Mouse (Mus musculus) MEL (cell line): ENCODE results near the gene Scgb3a1. TPM values are rescaled to one million over a fixed set of nuclear protein-coding genes. Genes with fewer than 3 reads are reported as not detected.

Experiments used
- DNase-seq: peaks from one replicate; pipeline ENCODE4 v3.0.0; 2011; ENCODE audit warnings: low read depth, low spot score
- H3K27ac ChIP-seq: 2 replicates; pipeline ENCODE4 v1.5.1; 2012; ENCODE audit warnings: low read depth, mild to moderate bottlenecking, control low read depth, low read length, moderate library complexity; ENCODE audit not compliant: control insufficient read depth
- H3K27me3 ChIP-seq, 2 experiments: fragments of 150-350 bp in 1 of 2; sonication (generic) in 1 of 2; 2 replicates each; pipeline ENCODE4 v1.6.1; 2012; ENCODE audit warnings: low read length in 2 of 2, mild to moderate bottlenecking in 2 of 2, improper control_type of control experiment in 1 of 2, moderate library complexity in 1 of 2; ENCODE audit not compliant: insufficient read depth in 2 of 2, control insufficient read depth in 1 of 2
- H3K36me3 ChIP-seq, 2 experiments: 2 replicates each; pipeline ENCODE4 v1.6.1; 2012 to 2014; ENCODE audit warnings: low read length in 2 of 2, improper control_type of control experiment in 1 of 2, inconsistent platforms in 1 of 2, mild to moderate bottlenecking in 1 of 2; ENCODE audit not compliant: insufficient read depth in 2 of 2, control insufficient read depth in 1 of 2
- H3K4me1 ChIP-seq, 2 experiments: fragments of 150-350 bp in 1 of 2; sonication (generic) in 1 of 2; 2 replicates each; pipeline ENCODE4 v1.6.1; 2012; ENCODE audit warnings: low read length in 2 of 2, improper control_type of control experiment in 1 of 2, mild to moderate bottlenecking in 1 of 2; ENCODE audit not compliant: insufficient read depth in 2 of 2, control insufficient read depth in 1 of 2
- H3K4me3 ChIP-seq, 2 experiments: fragments of 150-350 bp in 1 of 2; sonication (generic) in 1 of 2; 2 replicates each; pipeline ENCODE4 v1.5.1; 2012; ENCODE audit warnings: low read depth in 2 of 2, low read length in 2 of 2, mild to moderate bottlenecking in 2 of 2, moderate library complexity in 2 of 2, control low read depth in 1 of 2, improper control_type of control experiment in 1 of 2; ENCODE audit not compliant: control insufficient read depth in 1 of 2, insufficient read depth in 1 of 2
- H3K79me2 ChIP-seq: 2 replicates; pipeline ENCODE4 v1.6.1; 2012; ENCODE audit warnings: mild to moderate bottlenecking, low read length, moderate library complexity; ENCODE audit not compliant: control insufficient read depth, poor library complexity, insufficient read depth
- H3K9ac ChIP-seq: 2 replicates; pipeline ENCODE4 v1.6.1; 2012; ENCODE audit warnings: low read depth, mild to moderate bottlenecking, control low read depth, low read length, moderate library complexity; ENCODE audit not compliant: control insufficient read depth, poor library complexity, severe bottlenecking
- H3K9me3 ChIP-seq: fragments of 150-350 bp; sonication (generic); replicated peaks from 2 replicates; pipeline ENCODE4 v1.6.1; 2012; ENCODE audit warnings: mild to moderate bottlenecking, low read length, improper control_type of control experiment, moderate library complexity; ENCODE audit not compliant: insufficient read depth
- CHD1 ChIP-seq: IDR thresholded peaks from 2 replicates; pipeline ENCODE4 v1.6.1; 2012; ENCODE audit warnings: low read depth, mild to moderate bottlenecking, inconsistent platforms, low read length, improper control_type of control experiment
- CTCF ChIP-seq, 3 experiments: IDR thresholded peaks in 2 of 3; conservative IDR thresholded peaks in 1 of 3; 2 replicates each; pipeline ENCODE4 v1.5.1; 2011 to 2012; ENCODE audit warnings: low read length in 3 of 3, low read depth in 2 of 3, mild to moderate bottlenecking in 2 of 3, improper control_type of control experiment in 1 of 3, inconsistent platforms in 1 of 3, mixed read lengths in 1 of 3, moderate library complexity in 1 of 3; ENCODE audit not compliant: control insufficient read depth in 1 of 3, insufficient read depth in 1 of 3, poor library complexity in 1 of 3, severe bottlenecking in 1 of 3
- E2F4 ChIP-seq: IDR thresholded peaks from 2 replicates; pipeline ENCODE4 v1.6.1; 2011; ENCODE audit warnings: low read depth, low read length, improper control_type of control experiment, borderline replicate concordance
- GABPA ChIP-seq: IDR thresholded peaks from 2 replicates; pipeline ENCODE4 v1.6.1; 2012; ENCODE audit warnings: low read depth, mild to moderate bottlenecking, inconsistent platforms, low read length, improper control_type of control experiment, moderate library complexity
- GATA1 ChIP-seq: IDR thresholded peaks from 2 replicates; pipeline ENCODE4 v1.6.1; 2011; ENCODE audit warnings: low read depth, low read length, improper control_type of control experiment
- HCFC1 ChIP-seq: IDR thresholded peaks from 2 replicates; pipeline ENCODE4 v1.6.1; 2012; ENCODE audit warnings: low read depth, mild to moderate bottlenecking, inconsistent platforms, low read length, improper control_type of control experiment, moderate library complexity
- JUND ChIP-seq: IDR thresholded peaks from 2 replicates; pipeline ENCODE4 v1.6.1; 2011; ENCODE audit warnings: low read depth, mild to moderate bottlenecking, improper control_type of control experiment, low read length
- MAFK ChIP-seq: IDR thresholded peaks from 2 replicates; pipeline ENCODE4 v1.6.1; 2011; ENCODE audit warnings: low read depth, mild to moderate bottlenecking, low read length, improper control_type of control experiment, borderline replicate concordance
- MXI1 ChIP-seq: IDR thresholded peaks from 2 replicates; pipeline ENCODE4 v1.6.1; 2011; ENCODE audit warnings: mild to moderate bottlenecking, low read depth, low read length, improper control_type of control experiment
- MYC ChIP-seq: IDR thresholded peaks from 2 replicates; pipeline ENCODE4 v1.6.1; 2011; ENCODE audit warnings: low read depth, mild to moderate bottlenecking, low read length, improper control_type of control experiment, moderate library complexity
- NELFE ChIP-seq: IDR thresholded peaks from 2 replicates; pipeline ENCODE4 v1.6.1; 2011; ENCODE audit warnings: low read depth, low read length, improper control_type of control experiment
- POLR2AphosphoS5 ChIP-seq: IDR thresholded peaks from 2 replicates; pipeline ENCODE4 v1.6.1; 2012; ENCODE audit warnings: low read depth, borderline replicate concordance, mild to moderate bottlenecking, inconsistent platforms, low read length, moderate library complexity, mixed read lengths
- SIN3A ChIP-seq: IDR thresholded peaks from 2 replicates; pipeline ENCODE4 v1.6.1; 2012; ENCODE audit warnings: low read length, improper control_type of control experiment, inconsistent platforms
- SMC3 ChIP-seq: IDR thresholded peaks from 2 replicates; pipeline ENCODE4 v1.6.1; 2011; ENCODE audit warnings: low read depth, low read length, improper control_type of control experiment
- TAL1 ChIP-seq: IDR thresholded peaks from 2 replicates; pipeline ENCODE4 v1.6.1; 2012; ENCODE audit warnings: mild to moderate bottlenecking, inconsistent platforms, low read length, moderate library complexity, mixed read lengths
- UBTF ChIP-seq: IDR thresholded peaks from 2 replicates; pipeline ENCODE4 v1.6.1; 2012; ENCODE audit warnings: low read depth, mild to moderate bottlenecking, inconsistent platforms, low read length, improper control_type of control experiment, moderate library complexity, borderline replicate concordance; ENCODE audit not compliant: insufficient read depth
- USF2 ChIP-seq, 2 experiments: IDR thresholded peaks; 2 replicates each; pipeline ENCODE4 v1.6.1; 2011 to 2012; ENCODE audit warnings: improper control_type of control experiment in 2 of 2, low read length in 2 of 2, borderline replicate concordance in 1 of 2, inconsistent platforms in 1 of 2, low read depth in 1 of 2, mild to moderate bottlenecking in 1 of 2; ENCODE audit not compliant: insufficient read depth in 1 of 2
- ZC3H11A ChIP-seq: IDR thresholded peaks from 2 replicates; pipeline ENCODE4 v1.6.1; 2012; ENCODE audit warnings: low read depth, mild to moderate bottlenecking, inconsistent platforms, low read length, improper control_type of control experiment
- ZNF384 ChIP-seq: IDR thresholded peaks from 2 replicates; pipeline ENCODE4 v1.6.1; 2012; ENCODE audit warnings: low read depth, mild to moderate bottlenecking, inconsistent platforms, low read length, improper control_type of control experiment
- polyA plus RNA-seq, 2 experiments: library from polyadenylated mRNA; stranded (reverse) in 1 of 2; unstranded in 1 of 2; fragments of >175 nt in 1 of 2; fragments of >200 nt in 1 of 2; gene quantifications; 2 replicates each; pipeline versions ENCODE4 v1.2.1 to v1.2.4; 2012; ENCODE audit warnings: low replicate concordance in 2 of 2, low read depth in 1 of 2; ENCODE audit not compliant: insufficient read length in 2 of 2, insufficient read depth in 1 of 2, missing spikeins in 1 of 2
- total RNA-seq: library from RNA; depleted of rRNA; stranded (reverse); fragments of 300-350 nt; gene quantifications from 2 replicates; pipeline ENCODE4 v1.2.3, GENCODE M21; 2012

The Scgb3a1 gene
- total and polyA plus RNA-seq, 3 experiments = not detected

- Histone ChIP-seq H3K27me3 (peaks cover 4% of the 10 kb centered on the region in 2 experiments), H3K4me1 (no peaks in the 10 kb centered on the region), H3K4me3 (no peak overlapping the region), H3K27ac (no peak overlapping the region), H3K9ac (no peak overlapping the region), H3K9me3 (no peaks in the 10 kb centered on the region), H3K79me2 (no peaks in the 10 kb centered on the region), H3K36me3 (no peaks in the 10 kb centered on the region)
- no peak for DNase-seq
- TF ChIP-seq USF2 (IDR thresholded peaks at IDR 0.05; ENCODE audit: borderline replicate concordance in 1 of 2, insufficient read depth in 1 of 2, low read depth in 1 of 2, low read length in 2 of 2) = no peak
- no peak for TF ChIP-seq GATA1
- TF ChIP-seq ZNF384 = no peak
- TF ChIP-seq NELFE = no peak
- TF ChIP-seq TAL1 = no peak
- TF ChIP-seq GABPA = no peak
- TF ChIP-seq MAFK = no peak
- TF ChIP-seq HCFC1 = no peak
- no peak for TF ChIP-seq MYC
- TF ChIP-seq SIN3A = no peak
- TF ChIP-seq POLR2AphosphoS5 = no peak
- no peak for TF ChIP-seq UBTF
- no peak for TF ChIP-seq CTCF (IDR thresholded peaks at IDR 0.05 in 2 of 3, conservative IDR thresholded peaks at IDR 0.05 in 1 of 3; ENCODE audit: control insufficient read depth in 1 of 3, insufficient read depth in 1 of 3, low read depth in 2 of 3, low read length in 3 of 3, poor library complexity in 1 of 3, severe bottlenecking in 1 of 3)
- TF ChIP-seq SMC3 = no peak
- no peak for TF ChIP-seq ZC3H11A
Measured at GRCm38 (mm10) chr11:49621953-49622352, 41.5 kb upstream of the Scgb3a1 start.

- Histone ChIP-seq H3K9ac (no peak overlapping the region), H3K27me3 (peaks cover 4% of the 10 kb centered on the region in 2 experiments), H3K27ac (no peak overlapping the region), H3K79me2 (no peaks in the 10 kb centered on the region), H3K36me3 (no peaks in the 10 kb centered on the region), H3K4me1 (no peaks in the 10 kb centered on the region), H3K4me3 (no peak overlapping the region), H3K9me3 (no peaks in the 10 kb centered on the region)
- TF ChIP-seq SMC3 (no peak), JUND (no peak), SIN3A (no peak), MAFK (no peak), CHD1 (no peak), GABPA (no peak), MXI1 (no peak), USF2 (IDR thresholded peaks at IDR 0.05; ENCODE audit: borderline replicate concordance in 1 of 2, insufficient read depth in 1 of 2, low read depth in 1 of 2, low read length in 2 of 2) (no peak), ZNF384 (no peak), UBTF (no peak), E2F4 (no peak)
- no peak for DNase-seq
Measured at GRCm38 (mm10) chr11:49624156-49624555, 39.3 kb upstream of the Scgb3a1 start.
